Mouse (Mus musculus) thymus, postnatal 14 days (tissue): ENCODE data around the gene Rnh1.
A peak's percentile ranks its signal among the peaks of the same experiment; 100 is the strongest.

Source experiments
- DNase-seq: peaks from one replicate; pipeline ENCODE4 v3.0.0; 2021

Gene Rnh1

GRCm38 (mm10) chr7:141155362-141155761 lies 17.3 kb downstream of the Rnh1 start:
- DNase-seq: no peak

- DNase-seq: no peak
Observed at GRCm38 (mm10) chr7:141148639-141149038, 24.0 kb downstream of the Rnh1 start.

GRCm38 (mm10) chr7:141147044-141147443 lies 25.6 kb downstream of the Rnh1 start:
- DNase-seq: no peak

- DNase-seq: no peak
Observed at GRCm38 (mm10) chr7:141146043-141146595, 26.5 kb downstream of the Rnh1 start.

GRCm38 (mm10) chr7:141145403-141145802 lies 27.3 kb downstream of the Rnh1 start:
- no peak for DNase-seq

GRCm38 (mm10) chr7:141144650-141145049 lies 28.0 kb downstream of the Rnh1 start:
- no peak for DNase-seq

GRCm38 (mm10) chr7:141143861-141144260 lies 28.8 kb downstream of the Rnh1 start:
- DNase-seq: no peak

- DNase-seq: peak; percentile 70
Observed at GRCm38 (mm10) chr7:141143112-141143511, 29.5 kb downstream of the Rnh1 start.

GRCm38 (mm10) chr7:141141326-141141725 lies 31.3 kb downstream of the Rnh1 start:
- DNase-seq: no peak

GRCm38 (mm10) chr7:141131904-141132755 lies 40.5 kb downstream of the Rnh1 start:
- no peak for DNase-seq

GRCm38 (mm10) chr7:141131024-141131820 lies 41.4 kb downstream of the Rnh1 start:
- peak; percentile 91 for DNase-seq

GRCm38 (mm10) chr7:141123517-141123856 lies 49.2 kb downstream of the Rnh1 start:
- DNase-seq: no peak

GRCm38 (mm10) chr7:141122689-141123516 lies 49.8 kb downstream of the Rnh1 start:
- DNase-seq: peak; percentile 90

- DNase-seq: peak; percentile 5
Observed at GRCm38 (mm10) chr7:141122245-141122644, 50.4 kb downstream of the Rnh1 start, which contains the start of gene Ptdss2. Ptdss2 (plus strand) TSS chr7:141122382.

- DNase-seq: no peak
Observed at GRCm38 (mm10) chr7:141121051-141121531, 51.6 kb downstream of the Rnh1 start.

GRCm38 (mm10) chr7:141120605-141121004 lies 52.1 kb downstream of the Rnh1 start:
- DNase-seq: no peak

- no peak for DNase-seq
Observed at GRCm38 (mm10) chr7:141119487-141119886, 53.2 kb downstream of the Rnh1 start.

GRCm38 (mm10) chr7:141117636-141118035 lies 55.0 kb downstream of the Rnh1 start, which contains the start of gene Ano9:
Ano9 (minus strand) TSS chr7:141117806.
- DNase-seq: no peak

- no peak for DNase-seq
Observed at GRCm38 (mm10) chr7:141115874-141116273, 56.8 kb downstream of the Rnh1 start.
